In the genomic region with DNA sequence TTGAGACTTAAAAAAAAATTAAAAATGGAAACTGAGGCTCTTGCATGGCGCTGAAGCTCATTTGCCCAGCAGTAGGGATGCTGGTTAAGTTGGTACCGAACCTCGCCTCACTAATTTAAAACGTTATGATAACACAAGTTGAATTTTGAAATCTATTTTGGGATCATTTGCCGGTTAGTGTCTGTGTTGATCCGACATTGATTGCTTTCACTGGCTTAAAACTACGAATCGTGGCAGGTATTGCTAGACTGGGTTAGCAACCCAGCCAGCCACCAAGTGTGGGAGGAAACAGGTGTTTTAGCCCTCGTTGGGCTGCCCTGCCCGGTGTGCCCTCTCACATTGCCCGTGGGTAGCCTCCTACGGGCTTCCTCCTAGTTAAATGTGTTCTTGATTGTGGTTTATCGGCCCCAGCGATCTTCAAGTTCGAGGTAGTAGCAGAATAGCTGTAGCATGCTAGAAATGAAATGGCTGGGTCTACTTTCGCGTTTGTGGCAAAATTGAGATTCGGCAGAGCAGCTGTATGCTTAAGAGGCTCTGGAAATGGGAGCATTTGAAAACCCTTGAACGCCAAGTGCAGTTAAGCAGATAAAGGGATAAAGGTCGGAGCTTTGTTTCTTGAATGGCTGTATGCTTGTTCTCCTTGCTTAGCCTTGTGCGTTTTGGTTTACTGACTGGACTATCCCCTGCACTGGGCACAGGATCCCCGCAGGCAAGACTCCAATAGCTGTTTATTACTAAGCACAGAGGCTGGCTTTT, we compare ENCODE assay signal across 8 mouse cellular contexts. TPM values are rescaled to one million over a fixed set of nuclear protein-coding genes. Genes with fewer than 3 reads are reported as not detected.
DNase-seq lines count a peak whose midpoint lies in the region; ATAC-seq and TF ChIP-seq lines count a peak whose summit lies in the region.

No protein-coding gene starts in this region.

- TF ChIP-seq EP300 in heart, postnatal 0 days (IDR thresholded peaks at IDR 0.05; ENCODE audit: low read depth), result no peak

- TF ChIP-seq CTCF in lung, adult 2 months (IDR thresholded peaks at IDR 0.05; ENCODE audit: insufficient read depth, low read length), result no peak
- TF ChIP-seq CTCF in heart, postnatal 0 days (IDR thresholded peaks at IDR 0.05; ENCODE audit: low read depth), result no peak

- H3K9ac ChIP-seq in heart, postnatal 0 days (replicated peaks; ENCODE audit: low read depth, low read length), result peak overlapping the region; percentile 95
- H3K9ac ChIP-seq in midbrain, embryonic 14.5 days (replicated peaks; ENCODE audit: low read length), result peak overlapping the region; percentile 82

- peak; percentile 57 for DNase-seq in lung, adult 2 months
- DNase-seq in lung, postnatal 25 days (ENCODE audit: low spot score), result no peak
- DNase-seq in c-Kit-positive CD71-positive TER-119-negative erythroid progenitor cells, embryonic 14.5 days (ENCODE audit: low read depth), result peak; percentile 57
- no peak for DNase-seq in heart, postnatal 0 days (ENCODE audit: low spot score)
- DNase-seq in limb, embryonic 10.5 days (ENCODE audit: low spot score), result peak; percentile 49
- peak; percentile 56 for DNase-seq in midbrain, embryonic 14.5 days
- peak; percentile 45 to 46 for DNase-seq in thymus, adult 18-20 months
- DNase-seq in urinary bladder, postnatal 25 days (ENCODE audit: low spot score), result no peak

- TF ChIP-seq POLR2A in lung, adult 2 months (IDR thresholded peaks at IDR 0.05; ENCODE audit: borderline replicate concordance, extremely low read depth, low read depth, low read length), result no peak

- no peak for ATAC-seq in heart, postnatal 0 days (ENCODE audit: insufficient read depth, low read depth)
- no peak for ATAC-seq in midbrain, embryonic 14.5 days (ENCODE audit: low FRiP score, low TSS enrichment)

- no peaks in the 10 kb centered on the region for H3K9me3 ChIP-seq in heart, postnatal 0 days (replicated peaks; ENCODE audit: control insufficient read depth, low read length)
- H3K9me3 ChIP-seq in limb, embryonic 10.5 days (replicated peaks), result no peaks in the 10 kb centered on the region
- no peaks in the 10 kb centered on the region for H3K9me3 ChIP-seq in midbrain, embryonic 14.5 days (ENCODE audit: control insufficient read depth, low read length)

- 5% methylated on average over 22 of the region's 22 CpGs for WGBS in lung, adult 2 months
- 9% methylated on average over 22 of the region's 22 CpGs for WGBS in heart, postnatal 0 days
- 28% methylated on average over 22 of the region's 22 CpGs for WGBS in limb, embryonic 10.5 days
- WGBS in midbrain, embryonic 14.5 days, result 7% methylated on average over 22 of the region's 22 CpGs

- peak overlapping the region; percentile 75 for H3K4me3 ChIP-seq in lung, adult 2 months (replicated peaks; ENCODE audit: extremely low read depth, low read depth, low read length)
- H3K4me3 ChIP-seq in heart, postnatal 0 days (ENCODE audit: low read depth, low read length), result peak overlapping the region; percentile 94
- H3K4me3 ChIP-seq in limb, embryonic 10.5 days, result peak overlapping the region; percentile 94
- H3K4me3 ChIP-seq in midbrain, embryonic 14.5 days (replicated peaks; ENCODE audit: low read depth, low read length), result peak overlapping the region; percentile 83

- H3K4me2 ChIP-seq in heart, postnatal 0 days (ENCODE audit: low read depth, low read length), result peak overlapping the region; percentile 94
- H3K4me2 ChIP-seq in midbrain, embryonic 14.5 days (ENCODE audit: low read length), result peak overlapping the region; percentile 90

- H3K27ac ChIP-seq in heart, postnatal 0 days (ENCODE audit: low read depth), result no peak overlapping the region
- peak overlapping the region; percentile 99 for H3K27ac ChIP-seq in limb, embryonic 10.5 days
- peak overlapping the region; percentile 92 for H3K27ac ChIP-seq in midbrain, embryonic 14.5 days (replicated peaks; ENCODE audit: low read depth, low read length)

- no peaks in the 10 kb centered on the region; the same call in 1 of the 2 replicates for H3K27me3 ChIP-seq in heart, postnatal 0 days (ENCODE audit: control insufficient read depth, insufficient read depth, low read length)
- H3K27me3 ChIP-seq in limb, embryonic 10.5 days (ENCODE audit: low read depth, poor library complexity, severe bottlenecking), result no peaks in the 10 kb centered on the region
- no peaks in the 10 kb centered on the region for H3K27me3 ChIP-seq in midbrain, embryonic 14.5 days (ENCODE audit: control insufficient read depth, insufficient read depth, low read length)

- no peaks in the 10 kb centered on the region for H3K36me3 ChIP-seq in heart, postnatal 0 days (replicated peaks; ENCODE audit: control insufficient read depth, insufficient read depth, low read length)
- H3K36me3 ChIP-seq in limb, embryonic 10.5 days, result no peaks in the 10 kb centered on the region
- H3K36me3 ChIP-seq in midbrain, embryonic 14.5 days (ENCODE audit: control insufficient read depth, insufficient read depth, low read length), result no peaks in the 10 kb centered on the region

- H3K4me1 ChIP-seq in lung, adult 2 months (ENCODE audit: control insufficient read depth, insufficient read depth, low read length), result peaks cover 11% of the 10 kb centered on the region
- peaks cover 29% of the 10 kb centered on the region for H3K4me1 ChIP-seq in heart, postnatal 0 days (ENCODE audit: control insufficient read depth, insufficient read depth)
- peaks cover 32% of the 10 kb centered on the region for H3K4me1 ChIP-seq in limb, embryonic 10.5 days
- H3K4me1 ChIP-seq in midbrain, embryonic 14.5 days (ENCODE audit: control insufficient read depth, insufficient read depth, low read length), result peaks cover 19% of the 10 kb centered on the region

RNA-seq across cellular contexts. Expression of a gene that starts 2.2 kb away (rescaled TPM):
- 51.2 and 55.8 TPM in 2 replicates for polyA plus RNA-seq in lung, adult 2 months (2012; rRNA removed)
- 7.7 and 22.2 TPM in 2 replicates for total RNA-seq in heart, postnatal 0 days (2014; rRNA removed; ENCODE audit: low replicate concordance)
- 7.2 and 8.5 TPM in 2 replicates for polyA plus RNA-seq in heart, postnatal 0 days (2015; fragmentation: Nextera tagmentation; extraction: Ambion mirVana)
- polyA plus RNA-seq in limb, embryonic 10.5 days (2016; fragmentation: Nextera tagmentation; extraction: Ambion mirVana), result 40.0 and 51.8 TPM in 2 replicates
- polyA plus RNA-seq in midbrain, embryonic 14.5 days (2014; fragmentation: Nextera tagmentation; extraction: Ambion mirVana), result 38.5 and 42.9 TPM in 2 replicates

Comparison
In these comparisons a context has a peak if more than half of its experiments do, and no peak if none do; other contexts are left out.
1. DNase-seq: peak in lung, adult 2 months (single experiment), c-Kit-positive CD71-positive TER-119-negative erythroid progenitor cells, embryonic 14.5 days (single experiment), limb, embryonic 10.5 days (single experiment), midbrain, embryonic 14.5 days (single experiment) and thymus, adult 18-20 months (2 of 2); none in lung, postnatal 25 days (single experiment), heart, postnatal 0 days (single experiment) and urinary bladder, postnatal 25 days (single experiment).
2. Peak in every context shown above with its lines, with median percentiles within 50 percentile points of each other: H3K4me3 ChIP-seq.